Mouse (Mus musculus) right cerebral cortex, adult 18-20 months (tissue): ENCODE measurements around the gene Slc6a18.
"Not testable (repeated sequence)": the region's sequence is repeated elsewhere in the genome, so short reads cannot be mapped to it uniquely, and the experiment has no call there.

ENCODE experiments used
- DNase-seq: peaks from one replicate; pipeline ENCODE4 v3.0.0; 2022; ENCODE audit warnings: mixed read lengths

The Slc6a18 gene

DNA sequence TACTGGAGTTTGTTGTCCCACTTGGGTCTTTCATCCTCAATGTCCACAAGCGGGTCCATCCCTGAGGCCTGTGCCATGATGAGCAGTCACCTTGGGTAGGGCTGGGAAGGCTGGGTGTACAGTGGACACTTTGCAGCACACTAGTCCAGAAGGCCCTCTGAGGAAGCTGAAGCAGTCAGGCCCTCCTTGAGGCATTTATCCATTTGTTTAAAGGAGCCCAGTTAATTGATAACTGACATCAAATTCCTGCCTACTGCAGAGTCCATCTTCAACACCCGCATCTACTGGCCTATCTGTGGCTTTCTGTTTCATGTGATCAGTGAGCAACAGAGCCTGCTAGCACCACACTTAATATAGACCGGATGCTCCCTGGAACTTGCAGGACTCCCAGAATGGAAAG, at the start of gene Slc6a18:
Gene Slc6a18 (minus strand): TSS at position 171 of the 400 bp plus-strand sequence.
- DNase-seq = no peak

DNA sequence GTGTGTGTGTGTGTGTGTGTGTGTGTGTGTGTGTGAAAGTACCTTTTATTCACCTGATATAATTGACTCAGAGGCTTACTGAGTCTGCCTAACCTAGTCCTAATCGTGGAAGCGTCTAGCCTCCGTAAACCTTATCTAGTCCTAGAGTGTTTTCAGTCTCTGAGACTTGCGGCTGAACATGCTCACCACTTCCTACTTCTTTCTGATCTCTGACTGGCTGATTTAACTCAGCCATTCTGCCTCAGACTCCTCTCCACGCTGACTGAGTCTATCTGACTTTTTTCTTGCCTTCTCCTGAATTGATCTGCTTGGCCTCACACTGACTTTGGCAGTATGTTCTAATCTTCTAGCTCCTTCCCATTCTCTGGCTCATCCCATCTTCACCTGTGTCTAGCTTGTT, 47.5 kb upstream of the Slc6a18 start:
- no peak for DNase-seq

DNA sequence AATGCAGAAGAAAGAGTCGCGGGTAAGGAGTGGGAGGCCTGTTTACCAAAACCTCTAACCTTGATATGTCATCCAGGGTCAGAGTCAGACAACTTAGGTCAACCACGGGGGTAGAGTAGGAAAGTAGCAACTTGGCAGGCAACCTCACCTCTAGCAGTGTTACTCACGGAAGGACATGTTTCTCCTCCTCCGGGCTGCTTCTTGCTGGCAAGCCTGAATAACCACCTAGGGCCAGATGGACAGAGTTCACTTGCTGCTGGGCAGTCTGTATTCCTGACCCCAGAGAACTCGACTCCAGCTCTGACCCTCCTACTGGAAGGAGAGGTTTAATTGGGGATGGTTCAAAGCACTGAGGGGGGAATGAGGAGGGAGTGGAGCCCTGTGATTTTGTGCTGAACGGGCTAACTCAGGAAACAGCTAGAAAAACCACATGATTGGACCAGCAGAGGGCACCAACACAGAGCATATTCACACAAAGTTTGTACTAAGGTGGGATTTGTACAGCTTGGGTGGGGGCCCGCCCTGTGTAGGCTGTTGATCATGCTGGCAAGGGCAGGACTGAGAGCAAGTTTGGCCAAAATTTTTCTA, 45.4 kb upstream of the Slc6a18 start:
- no peak for DNase-seq

DNA sequence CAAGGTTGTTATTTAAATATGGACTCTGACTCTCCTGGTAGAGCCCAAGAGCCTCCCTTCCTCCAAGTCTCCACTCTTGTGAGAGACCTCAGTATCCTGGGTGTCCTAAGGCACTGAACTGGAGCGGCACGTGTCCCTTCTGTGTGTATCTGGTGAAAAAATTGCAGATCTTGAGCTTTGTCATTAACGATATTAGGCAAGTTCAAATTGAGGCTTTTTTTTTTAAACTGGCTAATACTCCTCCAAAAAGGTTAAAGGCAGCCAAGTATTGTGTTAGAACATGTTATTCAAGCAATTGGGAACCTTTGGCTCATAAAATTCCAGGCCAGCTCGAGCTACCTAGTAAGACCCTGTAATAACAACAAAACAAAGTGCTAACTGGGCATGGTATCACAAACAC, 42.4 kb upstream of the Slc6a18 start:
- no peak for DNase-seq

DNA sequence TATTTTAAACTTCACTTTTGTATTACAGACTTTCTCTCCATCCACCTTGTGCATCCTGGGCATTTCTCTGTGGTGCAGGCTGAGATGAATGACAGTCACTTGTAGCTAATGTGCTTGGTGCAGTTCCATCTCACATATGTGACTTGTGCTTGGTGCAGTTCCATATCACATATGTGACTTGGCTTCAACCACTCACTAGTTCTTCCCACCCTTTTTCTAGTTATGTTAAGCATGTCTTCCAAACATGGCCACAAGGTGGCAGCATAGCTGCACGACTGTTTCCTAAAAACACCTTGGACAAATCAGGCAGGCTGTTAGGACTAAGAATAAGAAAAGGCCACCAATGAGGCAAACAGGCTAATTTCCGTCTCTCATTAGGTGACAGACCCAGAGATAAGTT, 40.4 kb upstream of the Slc6a18 start:
- DNase-seq = peak; percentile 81

DNA sequence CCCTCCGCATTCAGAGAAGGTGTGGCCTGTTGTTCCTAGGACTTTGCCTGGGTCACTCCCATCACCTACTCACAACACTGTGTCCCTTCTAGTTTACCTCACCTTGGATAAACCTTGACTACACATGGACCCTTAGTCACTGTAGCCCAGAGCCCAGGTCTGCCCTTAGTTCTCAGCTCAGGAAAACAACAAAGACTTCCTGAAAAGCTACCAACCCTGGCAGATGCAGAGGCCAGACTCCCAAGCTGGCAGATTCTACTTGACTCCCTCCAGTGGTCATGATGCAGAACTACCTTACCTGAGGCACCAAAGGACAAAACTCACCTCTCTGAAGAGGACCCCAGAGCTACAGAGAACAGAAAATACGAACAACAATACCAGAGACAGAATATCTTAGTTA, 36.2 kb upstream of the Slc6a18 start:
- no peak for DNase-seq

DNA sequence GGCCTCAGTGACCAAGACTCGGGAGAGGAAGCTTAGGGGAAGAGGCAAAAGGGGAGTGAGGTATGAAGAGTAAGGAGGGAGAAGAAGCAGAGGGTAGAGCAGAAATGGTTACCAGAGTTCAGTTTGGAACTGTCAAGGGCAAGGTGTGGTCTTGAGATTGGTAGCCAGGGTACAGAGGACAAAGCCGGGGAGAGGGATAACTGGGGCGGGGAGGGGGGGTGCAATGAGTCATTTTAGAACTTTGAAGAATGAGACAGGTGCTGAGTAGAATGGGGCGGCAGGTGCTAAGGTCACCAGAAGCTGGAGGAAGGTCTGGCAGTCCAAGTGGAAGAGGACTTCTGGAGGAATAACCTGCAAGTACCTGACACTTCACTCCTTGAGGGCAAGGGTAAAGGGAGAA, 35.4 kb upstream of the Slc6a18 start:
- no peak for DNase-seq

DNA sequence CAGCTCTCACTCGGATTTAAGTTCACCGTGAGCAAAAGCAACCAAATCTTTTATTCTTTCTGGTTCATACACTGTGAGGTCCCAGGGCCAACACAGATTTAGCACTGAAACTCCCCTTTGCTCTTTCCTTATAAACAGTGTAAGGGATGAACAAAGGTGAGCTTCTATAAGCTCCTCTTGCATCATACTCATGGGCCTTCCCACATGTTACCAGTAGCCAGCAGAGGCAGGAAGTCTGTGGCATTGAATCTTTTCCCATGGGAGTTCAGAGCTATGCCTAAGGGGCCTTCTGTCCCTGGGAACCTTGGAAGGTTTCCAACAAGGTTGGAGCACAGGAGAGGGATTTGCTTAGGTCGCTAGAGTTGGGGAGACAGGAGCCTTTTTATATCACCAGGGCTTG, 34.4 kb upstream of the Slc6a18 start:
- no peak for DNase-seq

DNA sequence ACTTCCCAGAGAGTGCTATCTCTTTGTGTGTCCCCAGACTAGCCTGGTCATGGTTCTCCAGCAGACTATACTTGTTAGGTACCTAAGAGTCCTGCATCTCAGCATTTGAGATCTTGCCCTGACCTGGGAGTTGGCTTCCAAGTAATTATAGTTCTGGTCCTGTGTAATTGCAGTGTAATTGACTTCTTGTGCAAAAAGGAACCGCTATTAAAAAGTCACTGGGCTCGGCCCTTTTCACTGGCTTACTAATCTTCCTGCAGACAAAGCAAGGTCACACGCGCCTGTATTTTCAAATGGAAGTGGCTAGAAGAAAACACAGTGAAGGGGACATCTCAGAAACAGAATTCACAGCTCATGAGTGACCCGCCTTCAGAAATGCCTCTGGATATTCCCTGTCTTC, 34.0 kb upstream of the Slc6a18 start:
- DNase-seq = no peak

DNA sequence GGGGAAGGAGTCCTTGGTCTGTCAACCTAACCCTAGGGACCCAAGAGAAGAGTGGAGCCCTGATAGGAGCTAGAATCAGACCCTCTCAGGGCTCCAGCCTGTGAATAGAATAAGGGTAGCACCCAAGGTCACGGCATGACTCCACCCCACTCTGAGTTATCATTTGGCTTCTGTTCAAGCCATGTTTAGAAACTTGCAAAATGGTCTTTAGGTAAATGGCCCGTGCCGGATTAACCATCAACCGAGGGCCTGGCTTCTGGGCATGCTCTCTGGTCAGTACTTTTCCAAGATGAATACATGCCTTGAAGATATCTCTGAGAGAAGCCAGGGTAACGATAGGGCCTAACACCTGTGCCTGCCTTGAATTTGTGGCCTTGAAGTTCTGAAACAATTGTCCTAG, 33.4 kb upstream of the Slc6a18 start:
- DNase-seq = no peak

DNA sequence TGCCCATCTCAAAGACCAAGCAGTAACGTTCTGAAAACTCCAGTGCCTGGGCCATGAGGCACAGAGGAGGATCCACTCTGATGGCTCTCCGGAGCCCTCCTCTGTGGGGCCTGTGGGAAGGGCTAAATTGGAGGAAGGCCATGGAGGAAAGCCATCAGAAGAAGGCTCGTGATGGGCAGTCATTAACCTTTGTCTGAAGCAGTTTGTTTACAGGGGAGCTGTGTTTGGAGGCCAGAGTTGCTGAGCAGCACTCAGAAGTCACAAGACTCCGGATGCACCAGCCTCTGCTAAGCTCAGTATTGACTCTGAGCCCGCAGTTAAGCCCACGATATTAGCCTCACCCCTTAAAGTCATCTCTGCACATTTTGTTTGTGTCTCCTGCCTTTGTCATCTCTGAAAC, 31.7 kb upstream of the Slc6a18 start:
- no peak for DNase-seq

DNA sequence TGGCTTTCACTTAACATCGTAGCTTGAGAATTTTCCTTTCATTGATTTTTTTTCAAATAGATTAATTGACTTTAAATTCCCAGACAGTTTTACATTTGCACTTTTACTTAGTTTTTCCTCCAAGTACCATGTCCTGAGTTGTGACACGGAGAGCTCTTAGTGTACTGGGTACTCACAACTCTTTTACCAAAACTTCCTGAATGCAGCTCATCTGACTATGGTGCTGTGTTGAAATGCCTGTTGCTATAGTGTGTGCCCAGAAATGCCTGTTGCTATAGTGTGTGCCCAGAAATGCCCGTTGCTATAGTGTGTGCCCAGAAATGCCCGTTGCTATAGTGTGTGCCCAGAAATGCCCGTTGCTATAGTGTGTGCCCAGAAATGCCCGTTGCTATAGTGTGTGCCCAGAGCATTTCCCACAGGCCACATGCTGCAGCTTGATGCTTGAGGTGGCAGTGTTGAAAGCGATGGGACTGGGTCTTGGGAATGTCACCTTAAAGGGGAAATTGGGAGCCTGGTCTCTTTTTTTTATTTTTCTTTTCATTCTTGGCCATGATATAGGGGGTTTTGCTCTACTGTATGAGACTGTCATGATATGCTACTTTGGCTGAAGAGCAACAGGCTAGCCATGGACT, 27.0 kb upstream of the Slc6a18 start, which contains the start of gene Slc6a19:
Gene Slc6a19 (minus strand): TSS at position 172 of the 632 bp plus-strand sequence.
- DNase-seq = no peak

DNA sequence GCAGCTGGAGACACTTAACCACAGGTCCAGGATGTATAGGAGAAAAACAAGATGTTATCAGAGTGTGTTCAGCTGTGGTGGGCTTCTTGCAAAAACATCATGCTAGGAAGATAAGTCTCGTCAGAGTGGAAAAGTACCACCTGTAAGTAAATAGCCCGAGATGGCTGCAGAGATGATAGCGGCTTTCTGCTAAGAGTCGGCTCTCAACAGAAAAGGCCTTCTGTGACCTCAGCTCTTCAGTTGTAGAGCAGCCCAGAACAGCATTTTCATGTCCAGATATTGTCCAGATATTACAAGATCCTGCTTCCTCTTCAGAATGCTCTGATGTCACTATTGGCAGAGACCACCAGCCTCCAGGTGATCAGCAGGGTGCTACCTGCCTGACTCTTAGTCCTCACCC, 25.7 kb upstream of the Slc6a18 start:
- not testable (repeated sequence) for DNase-seq

DNA sequence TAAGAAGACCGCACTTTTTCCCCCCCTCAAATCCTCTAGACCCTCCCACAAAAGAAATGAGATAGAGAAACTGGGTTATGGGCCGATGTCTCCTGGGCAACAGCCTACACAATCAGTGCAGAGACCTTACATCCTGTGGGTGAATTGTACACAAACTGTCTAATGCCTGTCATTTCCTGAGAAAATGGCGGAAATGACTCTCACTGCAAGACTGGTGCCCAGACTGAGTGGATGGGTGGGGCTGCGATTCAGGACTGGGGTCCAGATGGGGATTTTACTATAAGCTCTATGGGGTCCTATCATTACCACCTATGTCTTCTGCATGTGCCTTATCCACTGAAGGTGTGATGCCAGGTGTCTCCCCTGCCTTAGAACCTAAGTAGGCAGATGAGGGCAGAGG, 25.0 kb upstream of the Slc6a18 start:
- DNase-seq = no peak

DNA sequence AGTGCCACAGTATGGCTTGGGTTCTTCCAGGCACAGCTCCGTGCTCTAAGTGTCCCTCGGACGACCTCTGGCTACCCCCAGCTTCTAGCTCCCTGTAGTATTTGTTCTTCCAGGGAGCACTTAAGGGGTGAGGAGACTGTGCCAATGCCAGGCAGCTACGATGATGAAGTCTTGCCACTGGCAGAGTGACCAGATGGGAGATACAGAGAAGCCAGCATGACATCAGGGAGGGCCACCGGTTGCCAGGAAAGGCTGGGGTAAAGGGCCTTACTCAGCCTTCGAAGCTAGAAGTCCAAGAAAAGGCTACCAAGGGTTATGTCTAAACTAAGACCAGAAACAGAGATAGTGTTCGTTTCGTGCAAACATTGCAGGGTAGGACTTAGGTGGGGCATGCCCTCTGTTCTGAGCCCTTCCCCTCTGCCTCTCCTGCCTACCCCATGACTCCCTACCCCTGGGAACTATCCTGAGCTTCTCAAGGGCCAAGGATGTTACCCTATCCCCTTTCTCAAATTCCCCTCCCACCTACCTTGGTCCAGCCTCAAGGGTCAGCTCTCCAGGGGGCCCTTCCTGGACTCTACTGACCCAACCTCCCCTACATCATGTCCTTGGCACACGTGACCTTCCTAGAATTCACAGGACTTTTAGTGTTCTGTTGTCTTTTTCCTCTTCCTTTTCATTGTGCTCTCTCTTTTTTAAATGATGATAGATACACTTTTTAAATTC, 23.5 kb upstream of the Slc6a18 start:
- no peak for DNase-seq

DNA sequence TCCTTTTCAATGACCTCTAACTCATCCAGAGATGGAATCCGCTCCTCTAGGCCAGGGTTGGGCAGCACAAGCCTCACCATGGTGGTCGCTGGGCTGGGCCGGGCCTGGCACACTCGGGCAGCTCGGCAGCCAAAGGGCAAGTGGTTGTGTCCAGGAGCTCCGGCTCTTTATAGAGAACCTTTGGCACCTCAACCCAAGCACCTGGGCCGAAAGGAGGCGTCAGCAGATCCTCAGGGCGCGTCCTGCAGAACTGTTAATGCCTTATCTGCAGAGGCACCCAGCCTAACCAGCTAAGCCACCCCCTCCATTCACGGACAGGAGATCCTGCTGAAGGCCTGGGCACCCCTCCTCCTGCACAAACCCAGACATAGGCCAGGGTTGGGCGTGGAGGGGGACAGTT, 22.7 kb upstream of the Slc6a18 start:
- no peak for DNase-seq

DNA sequence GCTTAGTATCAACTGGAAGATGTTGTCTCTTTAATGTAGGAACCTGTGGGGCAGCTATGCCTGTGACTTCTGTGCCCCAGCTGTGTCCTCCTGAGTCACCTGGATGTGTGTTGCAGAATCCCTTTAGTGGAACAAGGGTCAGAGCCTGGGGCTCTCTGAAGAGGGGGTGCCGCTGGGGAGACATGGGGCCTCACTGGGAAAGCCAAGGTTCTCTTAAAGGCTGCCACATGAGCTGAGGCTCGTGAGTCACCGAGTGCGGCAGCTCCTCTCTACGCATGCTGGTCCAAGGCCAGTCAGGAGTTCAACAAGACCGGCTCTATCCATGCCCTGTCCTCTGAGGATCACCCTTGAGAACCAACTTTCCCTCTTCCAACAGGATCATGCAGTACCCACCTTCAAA, 21.9 kb upstream of the Slc6a18 start:
- DNase-seq = no peak

DNA sequence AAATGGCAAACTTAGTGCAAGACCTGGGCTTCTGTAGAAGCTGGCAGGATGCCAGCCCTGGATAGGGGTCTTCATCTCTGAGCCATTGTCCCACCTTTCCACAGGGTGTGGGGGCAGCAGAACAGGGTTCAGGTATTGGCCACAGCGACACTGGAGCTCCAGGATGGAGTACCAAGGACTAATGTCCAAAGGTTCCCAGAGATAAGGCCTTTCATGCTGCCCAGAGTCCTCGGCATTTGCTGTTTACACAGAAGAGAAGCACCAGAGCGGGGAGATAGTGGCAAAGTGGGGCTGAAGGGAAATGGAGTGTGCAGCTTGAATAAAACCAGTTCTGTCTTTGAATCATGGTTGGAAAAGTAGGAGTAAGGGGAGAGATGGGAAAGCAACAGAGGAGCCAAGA, 18.7 kb upstream of the Slc6a18 start:
- no peak for DNase-seq

DNA sequence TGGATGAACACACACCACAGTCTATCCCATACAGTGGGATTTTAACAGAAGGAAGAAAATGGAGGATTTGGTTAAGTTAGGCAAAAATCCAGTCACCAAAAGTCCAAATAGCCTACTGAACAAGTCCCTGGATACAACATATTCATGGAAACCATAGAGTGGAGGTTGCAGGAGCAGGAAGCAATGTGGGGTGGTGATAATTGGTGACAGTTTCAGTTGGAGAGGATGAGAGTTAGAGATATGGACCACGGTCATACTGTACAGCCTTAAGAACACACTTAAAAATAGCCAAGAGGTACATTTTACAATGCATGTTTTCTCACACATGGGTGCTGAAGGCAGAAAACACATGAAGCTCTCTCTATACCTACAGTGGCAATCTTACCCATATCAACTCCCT, 17.1 kb upstream of the Slc6a18 start:
- no peak for DNase-seq

DNA sequence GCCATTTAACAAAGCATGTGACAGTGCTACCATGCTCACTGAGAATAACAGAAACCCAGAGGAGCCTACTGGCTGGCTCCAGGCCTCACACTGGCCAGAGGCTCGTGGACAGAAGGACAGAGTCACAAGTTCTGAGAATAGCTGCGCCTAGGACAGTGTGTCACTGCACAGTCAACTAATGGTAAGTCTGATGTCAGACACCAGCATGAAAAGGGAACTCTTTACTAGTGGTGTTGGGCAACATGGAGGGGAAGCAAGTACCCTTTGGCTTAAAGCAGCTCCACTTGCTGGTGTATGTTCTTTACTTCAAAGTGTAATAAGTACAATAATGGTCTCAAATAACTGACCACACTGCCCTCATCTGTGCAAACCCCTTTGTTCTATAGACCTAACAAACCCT, 15.5 kb upstream of the Slc6a18 start:
- no peak for DNase-seq

DNA sequence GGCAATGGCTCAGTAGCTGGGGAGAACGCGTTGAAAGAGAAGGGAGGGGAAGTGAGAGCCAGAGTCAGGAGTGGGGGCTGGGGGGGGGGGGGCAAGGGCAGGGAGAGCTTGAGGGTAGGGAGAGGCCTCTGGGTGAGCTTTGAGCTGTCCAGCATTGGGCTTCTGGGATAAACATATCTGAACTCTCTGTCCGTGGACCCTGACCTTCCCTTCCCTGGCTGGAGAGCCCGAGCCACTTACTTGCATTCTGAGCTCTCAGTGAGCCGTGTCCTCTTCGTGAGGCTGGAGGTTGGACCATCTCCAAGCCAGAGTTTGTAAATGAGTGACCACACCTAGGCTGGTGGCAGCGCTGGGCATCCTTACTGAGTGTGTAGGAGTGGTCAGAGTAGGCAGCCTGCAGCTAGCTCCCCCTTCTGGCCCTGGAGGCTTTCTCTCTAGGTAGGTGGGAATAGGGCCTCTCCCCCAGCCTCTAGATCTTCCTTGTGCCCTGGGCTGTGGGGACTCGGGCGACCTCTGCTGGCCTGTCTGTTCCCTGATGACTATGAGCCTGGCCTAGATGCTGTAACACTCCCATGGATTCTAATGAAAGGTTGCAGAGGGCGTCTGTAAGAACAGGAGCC, 14.5 kb upstream of the Slc6a18 start:
- peak; percentile 35 for DNase-seq

DNA sequence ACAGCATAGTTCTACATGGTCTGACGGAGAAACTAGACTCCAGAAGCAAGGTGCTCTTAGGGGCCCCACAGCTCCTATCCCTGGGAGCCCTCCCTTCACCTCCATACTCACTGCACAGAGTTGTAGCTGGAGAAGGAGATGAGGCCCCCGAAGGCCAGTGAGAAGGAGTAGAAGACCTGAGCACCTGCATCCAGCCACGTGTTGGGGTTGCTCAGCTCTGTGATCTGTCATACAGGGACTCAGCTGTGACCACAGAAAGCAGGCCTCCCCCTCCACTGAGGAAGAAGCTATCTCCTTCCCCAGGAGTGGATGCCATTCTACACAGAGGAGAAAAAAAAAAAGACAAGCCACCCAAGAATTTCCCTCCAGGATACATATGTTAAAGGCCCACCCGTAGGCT, 11.1 kb upstream of the Slc6a18 start:
- DNase-seq = no peak

DNA sequence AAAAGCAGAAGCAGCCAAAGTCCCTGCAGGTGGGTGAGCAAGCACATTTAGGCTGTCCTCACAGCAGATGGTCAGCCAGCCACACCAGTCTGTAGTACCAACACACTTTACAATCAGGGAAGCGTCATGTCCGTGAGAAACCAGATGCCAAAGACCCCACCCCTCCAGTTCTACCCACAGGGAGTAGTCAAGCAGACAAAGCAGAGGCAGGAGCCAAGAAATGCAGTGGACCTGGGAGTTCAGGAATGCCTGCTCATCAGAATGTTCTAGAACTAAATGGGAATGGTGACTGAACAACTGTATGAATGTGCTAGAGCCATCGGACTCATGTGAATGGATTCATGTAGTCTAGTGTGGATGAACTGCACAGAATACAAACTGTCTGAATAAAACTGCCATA, 9.8 kb upstream of the Slc6a18 start:
- no peak for DNase-seq

DNA sequence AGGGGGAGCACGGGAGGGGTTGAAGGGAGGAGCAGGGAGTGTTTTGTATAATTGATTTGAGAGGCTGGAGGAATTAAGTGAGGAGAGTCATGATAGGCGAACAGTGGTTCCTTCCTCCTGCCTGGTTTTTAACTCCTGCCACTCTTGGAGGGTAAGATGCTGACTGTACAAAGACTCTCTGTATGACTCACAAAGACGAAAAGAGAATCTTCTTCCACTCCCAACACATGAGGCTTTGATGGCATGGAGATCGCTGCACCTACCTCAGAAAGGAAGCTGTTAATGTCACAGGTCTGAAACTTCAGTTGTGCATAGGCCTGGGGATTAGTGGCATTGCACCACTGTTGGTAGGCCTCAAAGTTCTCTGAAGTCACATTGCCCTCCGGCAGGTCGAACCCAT, 7.7 kb upstream of the Slc6a18 start:
- DNase-seq = no peak
